In the genomic region with DNA sequence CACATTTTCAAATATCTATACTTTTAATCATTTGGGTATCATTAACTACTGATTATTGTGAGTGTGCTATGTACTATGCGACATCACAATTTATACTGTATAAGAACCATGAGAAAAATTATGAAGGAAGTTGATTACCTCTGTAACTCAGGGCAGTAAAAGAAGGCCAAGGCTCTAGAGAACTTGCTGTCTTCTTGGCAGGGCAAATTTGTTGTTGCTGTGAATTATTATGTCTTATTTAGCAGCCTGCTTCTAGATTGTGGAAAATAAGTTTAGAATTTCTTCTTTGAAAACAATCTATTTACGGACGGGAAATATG, we compare ENCODE assay signal across 17 mouse cellular contexts. TPM values are rescaled to one million over a fixed set of nuclear protein-coding genes. Genes with fewer than 3 reads are reported as not detected.
DNase-seq lines count a peak whose midpoint lies in the region; ATAC-seq and TF ChIP-seq lines count a peak whose summit lies in the region.
"Had no signal": no experiment of that assay in that cellular context is flagged by ENCODE, and none has a peak within 500 bp of the region (broad histone marks: within the 10 kb centered on the region; RNA-seq: fewer than 3 reads in every experiment).

No protein-coding gene starts in this region.

- no peak for TF ChIP-seq RAD21 in MEL (IDR thresholded peaks at IDR 0.05; ENCODE audit: low read depth, low read length)

- no peak for DNase-seq in heart, postnatal 0 days (ENCODE audit: low spot score)
- DNase-seq in heart, embryonic 10.5 days (ENCODE audit: low spot score) = no peak
- DNase-seq in MEL (ENCODE audit: low read depth, low spot score) = no peak
- DNase-seq in midbrain, postnatal 0 days (ENCODE audit: low spot score) = no peak
- DNase-seq: adrenal gland, adult 8-10 months; cerebellum, adult 2 months; kidney, adult 9 months; kidney, postnatal 36 days; lung, postnatal 14 days had no signal

- ATAC-seq in heart, postnatal 0 days (ENCODE audit: insufficient read depth, low read depth) = no peak
- ATAC-seq in erythroid progenitor cell, adult 5-6 weeks (replicated peaks; ENCODE audit: low FRiP score, poor library complexity, severe bottlenecking) = peak; percentile 52
- ATAC-seq in midbrain, postnatal 0 days (ENCODE audit: low FRiP score) = no peak
- ATAC-seq in midbrain, embryonic 16.5 days = no peak

- WGBS in heart, postnatal 0 days = 81% methylated on average over 3 of the region's 3 CpGs
- WGBS in heart, embryonic 10.5 days = 92% methylated on average over 3 of the region's 3 CpGs
- 2% methylated on average over 3 of the region's 3 CpGs for WGBS in macrophage (ENCODE audit: missing documents)
- WGBS in midbrain, postnatal 0 days = 89% methylated on average over 3 of the region's 3 CpGs
- 91% methylated on average over 3 of the region's 3 CpGs for WGBS in midbrain, embryonic 16.5 days

- no peak overlapping the region; the same call in 1 of the 2 replicates for H3K4me2 ChIP-seq in heart, postnatal 0 days (ENCODE audit: low read depth, low read length)
- no peak overlapping the region for H3K4me2 ChIP-seq in midbrain, postnatal 0 days (ENCODE audit: low read depth, low read length, poor library complexity, severe bottlenecking)
- no peak overlapping the region for H3K4me2 ChIP-seq in midbrain, embryonic 16.5 days (ENCODE audit: low read length)
- H3K4me2 ChIP-seq: embryonic facial prominence, embryonic 12.5 days; heart, embryonic 13.5 days; limb, embryonic 15.5 days; midbrain, embryonic 12.5 days had no signal

- peaks cover 36% of the 10 kb centered on the region for H3K79me2 ChIP-seq in MEL (ENCODE audit: control insufficient read depth, insufficient read depth, low read length, poor library complexity)
- H3K79me2 ChIP-seq in macrophage (ENCODE audit: inconsistent target) = peaks cover 96% of the 10 kb centered on the region

- H3K27ac ChIP-seq in heart, postnatal 0 days (ENCODE audit: low read depth) = no peak overlapping the region
- H3K27ac ChIP-seq in heart, embryonic 10.5 days = no peak overlapping the region
- H3K27ac ChIP-seq in MEL (ENCODE audit: control insufficient read depth, low read depth, low read length) = peak overlapping the region; percentile 94
- peak overlapping the region; percentile 96 for H3K27ac ChIP-seq in macrophage
- no peak overlapping the region for H3K27ac ChIP-seq in midbrain, postnatal 0 days (ENCODE audit: low read depth, low read length)
- H3K27ac ChIP-seq in midbrain, embryonic 16.5 days (ENCODE audit: low read length) = no peak overlapping the region
- H3K27ac ChIP-seq: embryonic facial prominence, embryonic 12.5 days; heart, embryonic 13.5 days; hindbrain, embryonic 10.5 days; limb, embryonic 15.5 days; midbrain, embryonic 12.5 days had no signal

- H3K9me3 ChIP-seq in heart, postnatal 0 days (replicated peaks; ENCODE audit: control insufficient read depth, low read length) = no peaks in the 10 kb centered on the region
- H3K9me3 ChIP-seq in heart, embryonic 10.5 days = no peaks in the 10 kb centered on the region
- no peaks in the 10 kb centered on the region for H3K9me3 ChIP-seq in MEL (replicated peaks; ENCODE audit: insufficient read depth, low read length)
- H3K9me3 ChIP-seq in midbrain, postnatal 0 days (ENCODE audit: low read length) = no peaks in the 10 kb centered on the region
- no peaks in the 10 kb centered on the region for H3K9me3 ChIP-seq in midbrain, embryonic 16.5 days (replicated peaks; ENCODE audit: control insufficient read depth, low read length, poor library complexity, severe bottlenecking)
- H3K9me3 ChIP-seq: embryonic facial prominence, embryonic 12.5 days; heart, embryonic 13.5 days; hindbrain, embryonic 10.5 days; limb, embryonic 15.5 days; midbrain, embryonic 12.5 days had no signal

- H3K4me3 ChIP-seq in heart, postnatal 0 days (ENCODE audit: low read depth, low read length) = peak overlapping the region; percentile 13; the same call in 1 of the 2 replicates
- H3K4me3 ChIP-seq in heart, embryonic 10.5 days = no peak overlapping the region
- H3K4me3 ChIP-seq in MEL (ENCODE audit: control insufficient read depth in 1 of 2, insufficient read depth in 1 of 2, low read depth in 2 of 2, low read length in 2 of 2) = peak overlapping the region; percentile 63
- H3K4me3 ChIP-seq in macrophage (ENCODE audit: inconsistent target) = peak overlapping the region; percentile 66
- H3K4me3 ChIP-seq in midbrain, postnatal 0 days (ENCODE audit: low read depth, low read length) = no peak overlapping the region
- H3K4me3 ChIP-seq in midbrain, embryonic 16.5 days (ENCODE audit: low read depth, low read length) = no peak overlapping the region
- H3K4me3 ChIP-seq: embryonic facial prominence, embryonic 12.5 days; heart, embryonic 13.5 days; hindbrain, embryonic 10.5 days; limb, embryonic 15.5 days; midbrain, embryonic 12.5 days had no signal

- TF ChIP-seq POLR2A in MEL (IDR thresholded peaks at IDR 0.05; ENCODE audit: control insufficient read depth in 1 of 2, insufficient read depth in 1 of 2, low read depth in 1 of 2, low read length in 2 of 2, poor library complexity in 1 of 2) = no peak

- TF ChIP-seq CTCF in heart, postnatal 0 days (IDR thresholded peaks at IDR 0.05; ENCODE audit: low read depth) = no peak
- TF ChIP-seq CTCF in MEL (IDR thresholded peaks at IDR 0.05 in 2 of 3, conservative IDR thresholded peaks at IDR 0.05 in 1 of 3; ENCODE audit: control insufficient read depth in 1 of 3, insufficient read depth in 1 of 3, low read depth in 2 of 3, low read length in 3 of 3, poor library complexity in 1 of 3, severe bottlenecking in 1 of 3) = no peak
- TF ChIP-seq CTCF in midbrain, postnatal 0 days (IDR thresholded peaks at IDR 0.05) = no peak

- no peak overlapping the region for H3K9ac ChIP-seq in heart, postnatal 0 days (replicated peaks; ENCODE audit: low read depth, low read length)
- peak overlapping the region; percentile 78 for H3K9ac ChIP-seq in MEL (ENCODE audit: control insufficient read depth, low read depth, low read length, poor library complexity, severe bottlenecking)
- H3K9ac ChIP-seq in midbrain, postnatal 0 days (replicated peaks; ENCODE audit: low read length, poor library complexity, severe bottlenecking) = no peak overlapping the region
- no peak overlapping the region for H3K9ac ChIP-seq in midbrain, embryonic 16.5 days (ENCODE audit: low read depth, low read length)
- H3K9ac ChIP-seq: embryonic facial prominence, embryonic 12.5 days; heart, embryonic 13.5 days; limb, embryonic 15.5 days; midbrain, embryonic 12.5 days had no signal

- 0 out of 2 replicates have a peak, but pooled peaks cover 1% of the 10 kb centered on the region for H3K4me1 ChIP-seq in heart, postnatal 0 days (ENCODE audit: control insufficient read depth, insufficient read depth)
- no peaks in the 10 kb centered on the region for H3K4me1 ChIP-seq in heart, embryonic 10.5 days
- H3K4me1 ChIP-seq in MEL (ENCODE audit: control insufficient read depth in 1 of 2, insufficient read depth in 2 of 2, low read length in 2 of 2) = peaks cover 11 to 29% of the 10 kb centered on the region in 2 experiments
- H3K4me1 ChIP-seq in midbrain, postnatal 0 days (ENCODE audit: insufficient read depth, low read length) = no peaks in the 10 kb centered on the region
- no peaks in the 10 kb centered on the region for H3K4me1 ChIP-seq in midbrain, embryonic 16.5 days (ENCODE audit: control insufficient read depth, insufficient read depth, low read length)
- H3K4me1 ChIP-seq: embryonic facial prominence, embryonic 12.5 days; heart, embryonic 13.5 days; hindbrain, embryonic 10.5 days; limb, embryonic 15.5 days; midbrain, embryonic 12.5 days had no signal

- no peaks in the 10 kb centered on the region for H3K27me3 ChIP-seq in heart, postnatal 0 days (ENCODE audit: control insufficient read depth, insufficient read depth, low read length)
- no peaks in the 10 kb centered on the region for H3K27me3 ChIP-seq in heart, embryonic 10.5 days (ENCODE audit: insufficient read depth, poor library complexity, severe bottlenecking)
- H3K27me3 ChIP-seq in MEL (ENCODE audit: control insufficient read depth in 1 of 2, insufficient read depth in 2 of 2, low read length in 2 of 2) = no peaks in the 10 kb centered on the region
- no peaks in the 10 kb centered on the region for H3K27me3 ChIP-seq in midbrain, postnatal 0 days (ENCODE audit: insufficient read depth, low read length)
- H3K27me3 ChIP-seq in midbrain, embryonic 16.5 days (ENCODE audit: control insufficient read depth, insufficient read depth, low read depth, low read length) = no peaks in the 10 kb centered on the region
- H3K27me3 ChIP-seq: embryonic facial prominence, embryonic 12.5 days; heart, embryonic 13.5 days; limb, embryonic 15.5 days; midbrain, embryonic 12.5 days had no signal

- no peaks in the 10 kb centered on the region for H3K36me3 ChIP-seq in heart, postnatal 0 days (replicated peaks; ENCODE audit: control insufficient read depth, insufficient read depth, low read length)
- no peaks in the 10 kb centered on the region for H3K36me3 ChIP-seq in heart, embryonic 10.5 days
- H3K36me3 ChIP-seq in MEL (ENCODE audit: control insufficient read depth in 1 of 2, insufficient read depth in 2 of 2, low read length in 2 of 2) (peaks cover 2 to 42% of the 10 kb centered on the region in 2 experiments), macrophage (ENCODE audit: inconsistent target) (no peaks in the 10 kb centered on the region)
- no peaks in the 10 kb centered on the region for H3K36me3 ChIP-seq in midbrain, postnatal 0 days (ENCODE audit: insufficient read depth, low read length)
- no peaks in the 10 kb centered on the region for H3K36me3 ChIP-seq in midbrain, embryonic 16.5 days (ENCODE audit: control insufficient read depth, insufficient read depth, low read length)
- H3K36me3 ChIP-seq: embryonic facial prominence, embryonic 12.5 days; heart, embryonic 13.5 days; hindbrain, embryonic 10.5 days; limb, embryonic 15.5 days; midbrain, embryonic 12.5 days had no signal

- no peak for TF ChIP-seq EP300 in heart, postnatal 0 days (IDR thresholded peaks at IDR 0.05; ENCODE audit: low read depth)
- no peak for TF ChIP-seq EP300 in MEL (IDR thresholded peaks at IDR 0.05; ENCODE audit: low read depth in 1 of 2, low read length in 2 of 2)

RNA-seq across cellular contexts. Expression of gene Mbnl1, which starts 2.0 kb away (rescaled TPM):
- 94.9 and 140 TPM in 2 replicates for total RNA-seq in heart, postnatal 0 days (2014; rRNA removed; ENCODE audit: low replicate concordance)
- 70.7 and 70.8 TPM in 2 replicates for polyA plus RNA-seq in heart, postnatal 0 days (2015; fragmentation: Nextera tagmentation; extraction: Ambion mirVana)
- 66.5 and 71.7 TPM in 2 replicates for polyA plus RNA-seq in heart, embryonic 10.5 days (2016; fragmentation: Nextera tagmentation; extraction: Ambion mirVana)
- total RNA-seq in MEL (2012; rRNA removed) = 323 and 341 TPM in 2 replicates
- polyA plus RNA-seq in MEL (2012; ENCODE audit: insufficient read depth in 1 of 2, insufficient read length in 2 of 2, low read depth in 1 of 2, low replicate concordance in 2 of 2, missing spikeins in 1 of 2) (100 to 1,000 TPM; 250 to 371 TPM), macrophage (2018) (311 to 412 TPM (median 370 TPM) in 3 replicates)
- 290 and 329 TPM in 2 replicates for total RNA-seq in erythroid progenitor cell, adult 5-6 weeks (2015; ENCODE audit: low replicate concordance)
- 321 and 380 TPM in 2 replicates for total RNA-seq in erythroid progenitor cell, adult 5-6 weeks (2017; ENCODE audit: low replicate concordance)
- 1,000 to 10,000 TPM in 15 of 26 experiments, 100 to 1,000 TPM in 10, 10 to 100 TPM in 1; 83.6 to 1,534 (median 1,127) TPM for total RNA-seq in macrophage (2018; cell fraction: chromatin; rRNA removed)
- total RNA-seq in macrophage (2018; cell fraction: cytosol; rRNA removed) = 100 to 1,000 TPM; 334 to 648 (median 462) TPM
- 1,000 to 10,000 TPM in 11 of 26 experiments, 100 to 1,000 TPM in 15; 271 to 1,882 (median 927) TPM for total RNA-seq in macrophage (2018; cell fraction: nucleus; rRNA removed)
- 85.9 and 86.0 TPM in 2 replicates for total RNA-seq in midbrain, postnatal 0 days (2014; rRNA removed)
- 46.8 and 55.9 TPM in 2 replicates for polyA plus RNA-seq in midbrain, postnatal 0 days (2015; fragmentation: Nextera tagmentation; extraction: Ambion mirVana)
- polyA plus RNA-seq in midbrain, embryonic 16.5 days (2015; fragmentation: Nextera tagmentation; extraction: Ambion mirVana) = 46.8 and 48.7 TPM in 2 replicates

Comparison
In these comparisons a context has a peak if more than half of its experiments do, and no peak if none do; other contexts are left out.
1. H3K4me3 ChIP-seq: peak in heart, postnatal 0 days (single experiment), MEL (2 of 2) and macrophage (single experiment); none in heart, embryonic 10.5 days (single experiment), midbrain, postnatal 0 days (single experiment) and midbrain, embryonic 16.5 days (single experiment).
2. H3K27ac ChIP-seq: peak in MEL (single experiment) and macrophage (single experiment); none in heart, postnatal 0 days (single experiment), heart, embryonic 10.5 days (single experiment), midbrain, postnatal 0 days (single experiment) and midbrain, embryonic 16.5 days (single experiment).